Mouse (Mus musculus) heart, embryonic 11.5 days (tissue): ENCODE data around the gene Lonp2. TPM values are rescaled to one million over a fixed set of nuclear protein-coding genes. Genes with fewer than 3 reads are reported as not detected.

ENCODE experiments used
- ATAC-seq: fragments of 200-750 bp; cut with Nextera tagmentation; replicated peaks from 2 replicates; pipeline ENCODE4 v1.8.0; 2017; ENCODE audit warnings: moderate library complexity; ENCODE audit not compliant: insufficient number of reproducible peaks, low FRiP score, low TSS enrichment
- H3K27ac ChIP-seq: fragments of 300-500 bp; sonication (generic); 2 replicates; pipeline ENCODE4 v1.5.1; 2014; ENCODE audit warnings: mild to moderate bottlenecking, low read depth, low read length
- H3K27me3 ChIP-seq: fragments of 300-500 bp; sonication (generic); 2 replicates; pipeline ENCODE4 v1.6.1; 2014; ENCODE audit warnings: mild to moderate bottlenecking, low read length, mixed read lengths; ENCODE audit not compliant: control insufficient read depth, insufficient read depth
- H3K36me3 ChIP-seq: fragments of 300-500 bp; sonication (generic); 2 replicates; pipeline ENCODE4 v1.6.1; 2014; ENCODE audit warnings: mild to moderate bottlenecking, low read length, moderate library complexity, mixed read lengths; ENCODE audit not compliant: control insufficient read depth, insufficient read depth
- H3K4me1 ChIP-seq: fragments of 300-500 bp; sonication (generic); 2 replicates; pipeline ENCODE4 v1.6.1; 2014; ENCODE audit warnings: low read length; ENCODE audit not compliant: control insufficient read depth, insufficient read depth
- H3K4me2 ChIP-seq: fragments of 300-500 bp; sonication (generic); 2 replicates; pipeline ENCODE4 v1.6.1; 2014; ENCODE audit warnings: mild to moderate bottlenecking, moderate library complexity
- H3K4me3 ChIP-seq: fragments of 300-500 bp; sonication (generic); 2 replicates; pipeline ENCODE4 v1.5.1; 2014; ENCODE audit warnings: low read depth, low read length
- H3K9ac ChIP-seq: fragments of 300-500 bp; sonication (generic); 2 replicates; pipeline ENCODE4 v1.6.1; 2014; ENCODE audit warnings: mild to moderate bottlenecking, low read depth, low read length, moderate library complexity
- H3K9me3 ChIP-seq: fragments of 300-500 bp; sonication (generic); replicated peaks from 2 replicates; pipeline ENCODE4 v1.6.1; 2016; ENCODE audit warnings: low read length; ENCODE audit not compliant: control insufficient read depth
- WGBS: fragments of 180-500 bp; shearing (Covaris S2); extraction: QIAGEN DNeasy Blood & Tissue Kit; methylation state at CpG from one replicate; pipeline ENCODE4 v1.1.7; 2014; ENCODE audit not compliant: insufficient replicate concordance; 5-methylcytosine and 5-hydroxymethylcytosine counted together
- polyA plus RNA-seq: library from polyadenylated mRNA; unstranded; fragments of >200 nt; fragmentation: Nextera tagmentation; extraction: Ambion mirVana; gene quantifications from 2 replicates; pipeline ENCODE4 v1.2.1, GENCODE M21; 2014

Gene Lonp2
- polyA plus RNA-seq, 1 experiment from 2014 or later: 53.2 TPM

DNA sequence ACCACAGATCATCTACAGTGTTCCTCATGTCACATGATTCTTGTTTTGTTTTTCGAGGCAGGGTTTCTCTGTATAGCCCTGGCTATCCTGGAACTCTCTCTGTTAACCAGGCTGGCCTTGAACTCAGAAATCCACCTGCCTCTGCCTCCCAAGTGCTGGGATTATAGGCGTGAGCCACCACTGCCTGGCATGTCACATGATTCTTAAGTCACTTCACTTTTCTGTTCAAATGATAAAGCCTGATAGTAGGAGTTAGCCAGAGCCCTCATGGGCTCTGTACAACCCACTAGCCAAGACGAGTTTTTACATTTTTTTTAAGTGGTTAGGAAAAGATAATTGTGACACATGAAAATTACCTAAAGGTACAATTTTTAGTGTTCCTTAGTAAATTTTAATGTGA lies 134.8 kb downstream of the Lonp2 start:
- Histone ChIP-seq H3K4me3 (no peak overlapping the region), H3K36me3 (no peaks in the 10 kb centered on the region), H3K9me3 (no peaks in the 10 kb centered on the region), H3K27me3 (no peaks in the 10 kb centered on the region), H3K27ac (no peak overlapping the region), H3K4me1 (no peaks in the 10 kb centered on the region), H3K4me2 (no peak overlapping the region), H3K9ac (no peak overlapping the region)
- 60% methylated on average over 3 of the region's 3 CpGs for WGBS
- no peak for ATAC-seq

DNA sequence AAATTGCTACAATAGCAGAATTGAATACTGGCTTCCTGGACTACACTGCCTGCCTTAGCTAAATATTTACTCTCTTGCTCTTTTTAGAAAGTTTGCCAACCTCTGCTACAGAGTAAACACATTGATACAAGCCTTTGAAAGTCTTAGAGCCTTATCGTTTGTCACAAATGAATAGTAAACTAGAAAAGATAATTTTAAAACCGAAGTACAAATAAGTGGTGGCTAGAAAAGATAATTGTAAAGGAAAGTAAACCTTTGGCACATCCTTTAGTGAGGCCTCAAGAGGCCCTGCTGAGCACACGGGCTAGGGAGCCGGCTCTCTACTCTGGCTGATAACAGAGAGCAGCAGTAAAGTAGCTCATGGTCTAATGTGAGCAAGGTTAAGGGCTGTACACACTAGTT lies 135.2 kb downstream of the Lonp2 start:
- ATAC-seq: no peak
- Histone ChIP-seq H3K4me2 (no peak overlapping the region), H3K9ac (no peak overlapping the region), H3K27me3 (no peaks in the 10 kb centered on the region), H3K36me3 (no peaks in the 10 kb centered on the region), H3K9me3 (no peaks in the 10 kb centered on the region), H3K4me3 (no peak overlapping the region), H3K4me1 (no peaks in the 10 kb centered on the region), H3K27ac (no peak overlapping the region)
- WGBS: 29% methylated on average over 4 of the region's 4 CpGs

DNA sequence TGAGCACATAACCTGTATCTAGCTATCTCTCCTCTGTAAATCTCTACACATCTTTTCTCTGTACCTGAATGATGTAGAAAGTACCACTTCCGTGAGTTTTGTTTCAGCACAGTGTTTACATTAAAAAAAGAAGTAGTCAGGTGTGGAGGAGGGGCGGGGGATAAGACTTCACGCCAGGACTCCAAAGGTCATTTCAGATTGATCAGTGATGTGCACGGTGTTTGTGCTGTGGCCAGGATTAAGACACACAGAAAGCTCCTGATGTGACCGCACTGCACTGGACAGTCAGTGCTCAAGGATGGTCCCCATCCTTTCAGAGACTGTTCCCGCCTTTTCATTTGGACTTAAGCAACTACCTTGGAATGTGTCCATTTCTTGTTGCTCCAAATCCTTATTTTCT lies 136.9 kb downstream of the Lonp2 start:
- no peaks in the 10 kb centered on the region for H3K9me3 ChIP-seq
- H3K27me3 ChIP-seq: no peaks in the 10 kb centered on the region
- 75% methylated on average over 6 of the region's 6 CpGs for WGBS
- no peaks in the 10 kb centered on the region for H3K36me3 ChIP-seq
- no peak overlapping the region for H3K4me2 ChIP-seq
- no peak overlapping the region for H3K4me3 ChIP-seq
- H3K27ac ChIP-seq: no peak overlapping the region
- H3K9ac ChIP-seq: no peak overlapping the region
- H3K4me1 ChIP-seq: no peaks in the 10 kb centered on the region
- no peak for ATAC-seq

DNA sequence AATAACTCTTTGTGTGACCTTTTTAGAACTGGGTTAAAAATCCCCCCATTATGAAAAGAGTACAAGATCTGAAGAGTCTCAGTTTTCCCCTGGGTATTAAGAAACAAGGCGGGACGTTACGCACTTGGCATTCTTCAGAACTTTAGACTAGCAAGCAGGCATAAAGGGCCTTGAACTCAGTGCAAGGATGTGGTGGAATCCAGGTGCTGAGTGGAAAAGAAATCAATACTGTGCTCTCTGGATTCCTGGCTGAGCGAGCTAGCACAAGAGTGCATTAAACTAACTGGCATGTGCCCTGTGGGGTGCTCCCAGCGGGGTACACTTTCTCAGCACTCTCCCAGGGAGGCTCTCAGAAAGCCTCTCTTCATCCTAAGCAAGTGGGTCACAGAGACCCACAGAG lies 139.0 kb downstream of the Lonp2 start:
- no peaks in the 10 kb centered on the region for H3K4me1 ChIP-seq
- no peak for ATAC-seq
- no peak overlapping the region for H3K27ac ChIP-seq
- H3K9me3 ChIP-seq: no peaks in the 10 kb centered on the region
- no peaks in the 10 kb centered on the region for H3K27me3 ChIP-seq
- WGBS: 68% methylated on average over 5 of the region's 5 CpGs
- no peak overlapping the region for H3K4me3 ChIP-seq
- no peak overlapping the region for H3K9ac ChIP-seq
- H3K36me3 ChIP-seq: no peaks in the 10 kb centered on the region
- H3K4me2 ChIP-seq: no peak overlapping the region

DNA sequence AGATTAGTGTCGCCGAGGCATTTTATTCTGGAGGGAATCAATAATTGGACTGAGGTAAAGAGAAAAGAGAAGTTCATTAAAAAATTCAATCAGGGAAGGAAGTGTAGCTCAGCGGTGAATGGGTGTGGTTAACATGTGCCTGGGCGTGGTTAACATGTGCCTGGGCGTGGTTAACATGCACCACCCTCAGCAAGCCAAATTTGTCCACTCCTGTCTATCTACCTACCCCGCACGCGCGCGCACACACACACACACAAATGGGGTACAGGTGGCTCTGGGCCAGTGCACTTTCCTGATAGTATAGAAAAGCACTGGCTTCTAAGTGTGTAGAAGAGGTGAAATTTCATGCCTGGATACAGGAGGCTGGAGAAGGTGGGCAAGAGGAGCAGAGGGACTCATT lies 141.3 kb downstream of the Lonp2 start:
- Histone ChIP-seq H3K4me3 (no peak overlapping the region), H3K9me3 (no peaks in the 10 kb centered on the region), H3K27me3 (no peaks in the 10 kb centered on the region), H3K27ac (no peak overlapping the region), H3K4me1 (no peaks in the 10 kb centered on the region), H3K36me3 (no peaks in the 10 kb centered on the region), H3K9ac (no peak overlapping the region), H3K4me2 (no peak overlapping the region)
- no peak for ATAC-seq
- 81% methylated on average over 10 of the region's 10 CpGs for WGBS

DNA sequence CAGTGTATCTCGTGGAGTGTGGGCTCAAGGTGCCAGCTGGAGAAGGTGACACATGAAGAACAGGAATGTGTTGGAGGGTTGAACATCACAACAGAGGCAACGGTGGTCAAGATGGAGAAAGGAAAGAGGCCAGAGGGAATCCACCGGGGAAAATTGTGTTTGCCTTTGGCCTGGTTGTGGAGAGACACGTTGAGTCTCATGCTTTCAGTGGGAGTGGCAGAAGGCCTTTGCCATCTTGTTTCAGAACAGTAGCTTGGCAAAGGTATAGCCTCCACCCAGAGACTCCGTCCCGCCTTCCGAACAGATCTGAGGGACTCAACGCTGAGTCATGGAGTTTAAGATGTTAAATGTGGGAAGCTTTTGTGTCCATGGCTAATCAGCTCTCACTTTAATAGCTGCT lies 141.8 kb downstream of the Lonp2 start:
- WGBS: 83% methylated on average over 8 of the region's 8 CpGs
- Histone ChIP-seq H3K27ac (no peak overlapping the region), H3K36me3 (no peaks in the 10 kb centered on the region), H3K4me2 (no peak overlapping the region), H3K4me3 (no peak overlapping the region), H3K9me3 (no peaks in the 10 kb centered on the region), H3K27me3 (no peaks in the 10 kb centered on the region), H3K9ac (no peak overlapping the region), H3K4me1 (no peaks in the 10 kb centered on the region)
- no peak for ATAC-seq

DNA sequence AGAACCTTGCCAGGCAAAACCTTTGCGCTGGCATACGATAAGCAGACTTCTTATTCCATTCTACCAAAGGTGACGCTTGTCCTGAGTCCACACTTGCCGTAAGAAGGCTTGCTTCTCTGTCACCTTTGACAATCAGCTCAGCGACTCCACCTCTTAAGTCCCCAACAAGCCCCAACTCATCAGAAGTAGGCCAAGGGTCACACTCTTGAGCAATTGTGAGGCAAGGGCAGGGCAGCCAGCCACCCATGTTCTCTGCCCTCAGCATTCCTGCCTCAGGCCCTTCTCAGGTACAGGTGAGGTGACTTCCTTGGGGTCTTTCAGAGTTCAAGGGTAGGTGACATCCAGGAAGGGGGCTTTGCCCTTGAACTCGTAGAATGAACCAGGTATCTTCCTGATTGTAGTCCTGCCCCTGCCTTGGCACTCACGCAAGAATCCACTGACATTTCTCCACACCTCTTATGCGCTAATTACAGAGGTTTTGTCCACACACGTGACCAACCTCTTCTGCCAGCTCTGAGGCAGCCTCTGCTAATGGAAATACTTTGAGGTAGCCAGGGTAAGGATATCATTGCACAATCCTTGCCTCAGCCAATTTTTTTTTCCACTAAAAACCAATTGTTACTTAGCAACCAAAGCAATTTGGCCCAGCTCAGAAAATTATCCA lies 142.8 kb downstream of the Lonp2 start:
- H3K27me3 ChIP-seq: no peaks in the 10 kb centered on the region
- no peak for ATAC-seq
- 81% methylated on average over 9 of the region's 9 CpGs for WGBS

DNA sequence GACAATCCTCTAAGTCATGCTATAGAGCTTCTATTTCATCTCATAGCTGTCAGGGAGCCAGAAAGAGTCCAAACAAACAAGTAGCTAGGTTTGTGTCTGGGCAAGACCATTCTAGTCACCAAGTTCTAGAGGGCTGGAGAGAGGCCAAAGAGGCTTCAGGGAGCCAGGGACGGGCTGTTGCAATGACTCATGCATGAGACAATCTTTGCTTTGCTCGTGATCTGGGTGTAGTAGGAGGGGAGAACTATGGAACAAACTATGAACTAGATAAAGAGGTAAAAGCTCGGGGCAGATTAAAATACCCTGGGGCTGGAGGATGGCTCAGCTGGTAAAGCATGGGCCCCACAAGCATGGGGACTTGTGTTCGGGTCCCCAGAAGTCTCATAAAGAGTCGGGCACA lies 144.7 kb downstream of the Lonp2 start:
- no peak for ATAC-seq
- H3K36me3 ChIP-seq: no peaks in the 10 kb centered on the region
- whole genome bisulfite sequencing: 51% methylated on average over 5 of the region's 5 CpGs
- H3K27me3 ChIP-seq: no peaks in the 10 kb centered on the region
- H3K4me1 ChIP-seq: no peaks in the 10 kb centered on the region
- H3K4me2 ChIP-seq: no peak overlapping the region
- no peak overlapping the region for H3K9ac ChIP-seq
- no peak overlapping the region for H3K27ac ChIP-seq
- no peak overlapping the region for H3K4me3 ChIP-seq
- no peaks in the 10 kb centered on the region for H3K9me3 ChIP-seq

More for the DNA sequence above, 142.8 kb downstream of the Lonp2 start:
- H3K4me3 ChIP-seq: no peak overlapping the region
- H3K9ac ChIP-seq: no peak overlapping the region
- no peak overlapping the region for H3K27ac ChIP-seq
- no peak overlapping the region for H3K4me2 ChIP-seq
- H3K9me3 ChIP-seq: no peaks in the 10 kb centered on the region
- no peaks in the 10 kb centered on the region for H3K4me1 ChIP-seq
- H3K36me3 ChIP-seq: no peaks in the 10 kb centered on the region

DNA sequence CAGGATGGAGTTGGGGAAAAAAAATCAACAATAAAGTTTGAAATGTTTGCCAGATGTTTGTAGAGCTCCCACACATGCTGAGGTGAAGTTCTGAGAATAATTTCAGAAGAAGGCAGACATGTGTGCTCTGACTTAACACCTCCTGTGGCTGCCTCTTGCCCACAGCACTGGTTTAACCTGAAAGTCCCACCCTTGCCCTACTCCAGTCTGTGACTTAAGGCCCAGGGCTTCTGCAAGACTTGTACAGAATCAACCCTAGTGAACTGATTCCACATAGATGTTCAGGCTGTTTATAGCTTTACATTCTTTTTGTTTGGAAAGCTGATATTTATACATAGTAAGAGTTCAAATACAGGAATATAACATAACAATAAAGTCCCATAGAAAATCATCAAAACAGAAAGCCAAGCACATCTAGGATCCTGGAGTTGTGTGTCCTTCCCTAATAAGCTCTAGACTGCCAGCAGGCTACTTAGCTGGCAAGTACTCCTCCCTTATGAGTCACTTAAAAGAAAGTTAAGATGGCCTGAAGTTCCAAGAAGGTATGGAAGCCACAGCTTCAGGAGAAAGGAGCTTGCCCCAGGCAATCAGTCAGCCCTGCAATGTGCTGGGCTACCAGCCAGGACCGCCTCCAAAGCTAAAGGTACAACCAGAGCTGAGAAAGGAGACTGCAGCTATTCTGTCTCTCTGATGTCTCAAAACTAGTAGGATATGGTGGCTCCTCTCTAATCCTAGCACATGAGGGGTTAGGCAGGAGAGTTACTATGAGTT lies 146.3 kb downstream of the Lonp2 start:
- H3K9ac ChIP-seq: no peak overlapping the region
- no peaks in the 10 kb centered on the region for H3K36me3 ChIP-seq
- no peaks in the 10 kb centered on the region for H3K27me3 ChIP-seq
- H3K4me1 ChIP-seq: no peaks in the 10 kb centered on the region
- H3K4me2 ChIP-seq: no peak overlapping the region
- no peak for ATAC-seq
- no peak overlapping the region for H3K4me3 ChIP-seq
- no peak overlapping the region for H3K27ac ChIP-seq
- 68% methylated on average over 1 of the region's 1 CpGs for WGBS
- H3K9me3 ChIP-seq: no peaks in the 10 kb centered on the region
